Mouse (Mus musculus) cerebellum, postnatal 14 days (tissue): Measurements from ENCODE around the gene Il9r.
"Not testable (repeated sequence)": the region's sequence is repeated elsewhere in the genome, so short reads cannot be mapped to it uniquely, and the experiment has no call there.

Experiments used
- DNase-seq, 2 experiments: peaks; one replicate each; pipeline ENCODE4 v3.0.0; 2021; ENCODE audit warnings: mixed read lengths in 2 of 2

The Il9r gene

GRCm38 (mm10) chr11:32226124-32226871, 26.2 kb upstream of the Il9r start, which contains the start of gene Mpg:
Gene Mpg (plus strand): TSS chr11:32226505.
- peak; percentile 91 to 92 for DNase-seq

GRCm38 (mm10) chr11:32225222-32226104, 25.4 kb upstream of the Il9r start:
- DNase-seq = peak; percentile 38 to 44

GRCm38 (mm10) chr11:32224468-32225139, 24.5 kb upstream of the Il9r start:
- DNase-seq = peak; percentile 74 to 77

GRCm38 (mm10) chr11:32223297-32223967, 23.4 kb upstream of the Il9r start:
- DNase-seq = peak in 1 of 2 experiments; percentile 13

- DNase-seq = peak; percentile 40 to 45
These were observed 22.6 kb upstream of the Il9r start for GRCm38 (mm10) chr11:32222570-32223194.

- peak; percentile 44 to 63 for DNase-seq
These were observed 21.9 kb upstream of the Il9r start, which contains the start of gene Rhbdf1 for GRCm38 (mm10) chr11:32221951-32222409. Gene Rhbdf1 (minus strand): TSS chr11:32222300.

- DNase-seq = peak; percentile 43 to 62
These were observed 21.3 kb upstream of the Il9r start for GRCm38 (mm10) chr11:32221225-32221950.

- DNase-seq = peak; percentile 27 to 43
These were observed 20.6 kb upstream of the Il9r start for GRCm38 (mm10) chr11:32220607-32221224.

GRCm38 (mm10) chr11:32219287-32219686, 19.2 kb upstream of the Il9r start:
- peak in 1 of 2 experiments; percentile 16 for DNase-seq

- peak in 1 of 2 experiments; percentile 43 for DNase-seq
These were observed 18.5 kb upstream of the Il9r start for GRCm38 (mm10) chr11:32218501-32219050.

GRCm38 (mm10) chr11:32216851-32217250, 16.8 kb upstream of the Il9r start:
- DNase-seq = peak; percentile 88 to 93

GRCm38 (mm10) chr11:32215372-32216162, 15.5 kb upstream of the Il9r start:
- DNase-seq = peak in 1 of 2 experiments; percentile 13

GRCm38 (mm10) chr11:32210623-32211022, 10.5 kb upstream of the Il9r start:
- no peak for DNase-seq

GRCm38 (mm10) chr11:32205058-32205873, 5.2 kb upstream of the Il9r start, which contains the start of gene Snrnp25:
Gene Snrnp25 (plus strand): TSS chr11:32205415.
- DNase-seq = peak; percentile 95 to 96

GRCm38 (mm10) chr11:32201922-32202685, 2.0 kb upstream of the Il9r start:
- DNase-seq = no peak

- DNase-seq = not testable (repeated sequence)
These were observed 913 bp upstream of the Il9r start for GRCm38 (mm10) chr11:32200992-32201391.

GRCm38 (mm10) chr11:32199230-32199629, 849 bp downstream of the Il9r start:
- DNase-seq = no peak
